Mouse (Mus musculus) spleen, adult 12 weeks (tissue): ENCODE results near the gene Sorcs3.

Experiments
- DNase-seq: peaks from one replicate; pipeline ENCODE4 v3.0.0; 2022; ENCODE audit warnings: low spot score

The Sorcs3 gene

GRCm38 (mm10) chr19:48205929-48206814 lies at the start of gene Sorcs3:
Gene Sorcs3, plus strand, starts transcription at chr19:48206025.
- no peak for DNase-seq

DNA sequence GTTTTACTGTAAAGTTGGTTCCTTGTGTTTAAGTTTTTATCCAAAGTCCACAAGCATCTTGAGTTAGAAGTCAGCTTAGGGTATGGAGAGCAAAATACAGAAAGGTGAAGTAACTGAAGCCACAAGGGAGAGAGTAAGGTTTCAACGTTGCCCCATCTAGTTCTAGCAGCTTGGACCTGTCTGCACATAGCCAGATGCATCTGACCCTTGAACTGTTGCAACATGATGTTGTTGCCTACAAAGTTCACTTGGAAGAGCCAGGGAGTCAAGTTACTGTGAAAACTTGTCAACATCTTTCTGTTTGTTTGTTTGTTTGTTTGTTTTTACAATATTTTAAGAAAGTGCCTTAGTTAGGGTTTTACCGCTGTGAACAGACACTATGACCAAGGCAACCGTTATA lies 40.5 kb upstream of the Sorcs3 start:
- no peak for DNase-seq

GRCm38 (mm10) chr19:48167110-48167509 lies 38.7 kb upstream of the Sorcs3 start:
- no peak for DNase-seq

GRCm38 (mm10) chr19:48168284-48168683 lies 37.5 kb upstream of the Sorcs3 start:
- no peak for DNase-seq

- no peak for DNase-seq
Observed at GRCm38 (mm10) chr19:48174717-48175116, 31.1 kb upstream of the Sorcs3 start.

DNA sequence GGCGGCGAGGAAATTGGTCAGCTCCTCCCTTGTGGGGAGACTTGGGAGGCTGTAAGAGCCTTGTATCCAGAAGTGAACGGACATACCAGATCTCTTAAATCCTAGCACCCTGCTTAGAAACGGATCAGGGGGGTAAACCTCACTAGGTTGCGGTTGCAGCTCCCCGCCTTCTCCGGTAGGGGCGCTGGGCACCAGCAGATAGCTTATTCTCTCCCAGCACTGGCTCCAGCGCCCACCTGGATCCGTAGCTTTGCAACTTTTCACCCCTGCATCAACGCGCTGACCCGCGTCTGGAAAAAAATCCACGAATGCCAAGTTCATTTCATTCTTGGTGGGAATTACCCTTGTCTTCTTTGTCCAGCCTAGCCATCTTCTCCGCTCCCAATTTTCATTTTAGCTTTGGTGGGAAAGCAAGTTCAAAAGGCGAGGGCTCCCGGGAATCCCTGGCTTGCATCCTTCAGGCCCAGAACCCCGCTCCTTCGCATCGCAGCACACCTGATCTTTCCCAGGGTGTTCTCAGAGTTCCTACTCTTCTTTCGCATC lies 1.8 kb upstream of the Sorcs3 start:
- DNase-seq = no peak

DNA sequence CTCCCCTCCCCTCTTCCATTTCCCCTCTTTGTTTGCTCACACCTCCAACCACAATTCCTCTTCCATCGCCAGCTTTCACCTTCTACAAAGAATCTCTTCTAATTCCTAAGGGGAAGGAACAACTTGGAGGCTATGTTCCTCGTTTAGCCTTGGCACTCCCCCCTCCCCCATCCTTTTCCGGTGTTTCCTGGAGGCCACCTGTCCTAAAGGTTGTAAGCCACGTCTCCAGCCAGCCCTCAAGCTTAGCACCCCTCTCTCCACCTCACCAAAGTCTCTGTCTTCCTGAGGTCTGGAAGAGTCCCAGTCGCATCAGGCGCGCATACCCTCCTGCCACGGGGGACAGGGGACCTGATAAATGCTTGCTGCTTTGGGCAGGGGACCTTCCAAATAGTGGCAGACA lies 1.3 kb upstream of the Sorcs3 start:
- no peak for DNase-seq

DNA sequence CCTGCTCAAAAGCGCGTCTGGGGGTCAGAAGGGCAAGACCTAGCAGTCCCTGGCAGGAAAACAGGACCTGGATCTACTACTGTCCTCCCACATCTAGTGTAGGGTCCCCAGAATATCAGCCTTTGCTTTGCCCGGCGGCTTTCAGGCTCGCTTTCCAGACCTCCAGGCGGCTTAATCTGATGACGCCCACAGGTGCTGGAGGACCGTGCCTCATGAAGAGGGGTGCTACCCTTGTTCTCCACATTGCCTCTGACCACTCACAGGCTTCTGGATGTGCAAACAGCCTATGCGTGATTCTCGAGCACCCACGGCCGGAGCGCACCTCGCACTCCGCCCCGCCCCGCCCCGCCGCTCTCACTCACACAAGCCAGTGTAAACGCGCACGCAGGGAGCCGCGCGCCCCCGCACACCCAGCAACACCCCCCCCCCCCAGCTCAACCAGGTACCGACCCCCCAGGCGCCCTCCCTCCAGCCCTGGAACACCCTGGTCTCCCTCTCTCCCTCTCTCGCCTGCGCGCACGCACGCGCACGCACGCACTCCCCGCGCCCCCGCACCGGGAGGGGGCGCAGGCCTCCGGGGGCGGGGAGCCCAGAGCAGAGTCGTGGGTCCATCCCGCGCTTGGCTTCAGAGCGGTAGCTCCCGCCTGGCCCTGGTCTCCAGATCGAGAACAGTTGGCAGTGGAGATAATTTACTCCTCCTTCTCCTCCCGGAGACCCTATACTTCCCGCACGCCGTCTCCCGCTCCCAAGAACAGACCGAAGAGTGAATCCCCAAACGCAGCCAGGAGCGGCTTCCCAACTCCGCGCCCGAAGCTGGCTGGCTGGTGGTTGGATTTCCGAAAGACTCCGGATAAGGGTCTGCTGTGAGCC lies 698 bp upstream of the Sorcs3 start:
- no peak for DNase-seq

GRCm38 (mm10) chr19:48206861-48207730 lies 1.3 kb downstream of the Sorcs3 start:
- DNase-seq = no peak

DNA sequence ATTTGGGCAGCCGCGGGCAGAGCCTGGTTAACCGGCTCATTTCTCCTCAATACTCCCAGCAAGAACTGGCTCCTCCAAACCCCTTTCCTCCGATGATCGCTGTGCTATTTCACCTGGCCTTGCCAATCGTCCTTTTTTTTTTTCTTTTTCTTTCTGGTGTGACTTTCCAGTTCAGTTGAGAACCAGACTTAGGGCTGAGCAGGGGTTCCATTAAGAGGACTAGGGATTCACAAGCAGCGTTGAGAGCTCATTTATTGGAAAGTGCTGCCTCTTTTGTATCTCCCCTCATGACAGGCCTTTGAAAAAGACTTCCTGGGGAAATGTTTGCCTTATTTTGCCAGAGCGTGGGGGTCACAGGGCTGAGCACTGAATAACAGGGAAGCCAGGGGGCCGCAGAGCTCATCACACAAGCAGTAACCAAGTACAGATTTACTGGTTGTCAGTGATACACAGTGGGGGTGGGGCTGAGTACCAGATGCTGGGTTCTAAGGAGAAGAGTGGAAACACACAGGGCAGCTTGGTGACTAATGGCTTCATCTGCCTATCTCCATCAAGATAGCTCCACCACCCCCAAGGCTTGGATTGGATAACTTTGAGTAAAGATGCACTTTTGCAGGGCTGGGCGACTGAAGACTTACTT lies 2.0 kb downstream of the Sorcs3 start:
- DNase-seq = no peak

GRCm38 (mm10) chr19:48215379-48215778 lies 9.6 kb downstream of the Sorcs3 start:
- DNase-seq = no peak

GRCm38 (mm10) chr19:48237786-48238372 lies 32.1 kb downstream of the Sorcs3 start:
- DNase-seq = no peak

DNA sequence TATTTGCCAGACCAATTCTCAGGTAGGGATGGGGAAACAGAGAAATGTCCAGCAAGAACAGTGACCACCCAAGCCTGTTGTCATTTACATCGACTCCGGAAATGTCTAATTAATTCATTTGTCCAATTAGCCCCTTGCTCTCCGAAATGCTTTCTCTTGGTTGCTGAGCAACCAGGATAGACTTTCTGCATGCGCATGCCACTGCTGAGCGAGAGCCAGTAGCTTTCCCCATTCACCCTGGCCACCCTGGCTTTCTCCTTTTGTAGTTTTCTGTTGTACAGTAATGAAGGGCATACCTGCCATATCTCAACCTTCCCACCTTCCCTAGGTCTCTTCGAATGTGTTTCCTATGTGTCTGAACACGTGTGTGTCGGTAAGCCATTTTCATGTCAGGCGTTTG lies 32.6 kb downstream of the Sorcs3 start:
- DNase-seq = no peak

DNA sequence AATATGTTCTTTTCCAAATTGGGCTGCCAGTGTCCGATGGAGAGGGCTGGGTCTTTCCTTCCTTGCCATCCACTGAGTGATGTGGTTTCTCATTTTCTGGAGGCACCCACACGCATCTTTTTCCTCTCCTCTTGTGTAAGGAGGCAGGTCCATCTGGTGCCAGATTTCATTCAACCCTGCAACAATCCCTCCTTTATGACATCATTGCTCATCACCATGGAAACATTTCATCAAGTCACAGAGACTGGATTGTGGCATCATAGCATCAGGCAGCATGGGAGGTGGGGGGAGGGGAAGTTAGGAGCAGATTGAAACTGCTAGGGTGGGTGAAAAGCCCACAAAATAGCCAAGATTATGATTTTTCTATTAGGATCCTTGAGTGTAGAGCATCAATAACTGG lies 35.1 kb downstream of the Sorcs3 start:
- DNase-seq = no peak

- no peak for DNase-seq
Observed at GRCm38 (mm10) chr19:48244036-48244435, 38.2 kb downstream of the Sorcs3 start.

- DNase-seq = no peak
Observed at GRCm38 (mm10) chr19:48259223-48259622, 53.4 kb downstream of the Sorcs3 start.

- DNase-seq = no peak
Observed at GRCm38 (mm10) chr19:48260671-48261070, 54.8 kb downstream of the Sorcs3 start.

- no peak for DNase-seq
Observed at GRCm38 (mm10) chr19:48263750-48264149, 57.9 kb downstream of the Sorcs3 start.

GRCm38 (mm10) chr19:48280273-48280672 lies 74.4 kb downstream of the Sorcs3 start:
- no peak for DNase-seq

GRCm38 (mm10) chr19:48282250-48282649 lies 76.4 kb downstream of the Sorcs3 start:
- DNase-seq = no peak

- DNase-seq = no peak
Observed at GRCm38 (mm10) chr19:48283217-48283616, 77.4 kb downstream of the Sorcs3 start.
